Mouse (Mus musculus) lung, postnatal 0 days (tissue): ENCODE data around the gene Celsr1.

ENCODE experiments used
- CTCF ChIP-seq: IDR thresholded peaks from 2 replicates; pipeline ENCODE4 v1.5.1; 2016; ENCODE audit warnings: antibody characterized with exemption, mild to moderate bottlenecking
- EP300 ChIP-seq: IDR thresholded peaks from 2 replicates; pipeline ENCODE4 v1.6.1; 2016; ENCODE audit warnings: antibody characterized with exemption, mild to moderate bottlenecking, control low read depth

- TF ChIP-seq CTCF, result peak; percentile 96
- no peak for TF ChIP-seq EP300
Measured at GRCm38 (mm10) chr15:85867696-85868095, 165.9 kb downstream of the Celsr1 start.
